Mouse (Mus musculus) B cell, adult (primary cell): ENCODE data around the gene Gm49321. TPM values are rescaled to one million over a fixed set of nuclear protein-coding genes. Genes with fewer than 3 reads are reported as not detected.

Source experiments
- total RNA-seq: library from RNA; stranded (reverse); gene quantifications from 4 replicates; pipeline ENCODE4 v1.2.4, GENCODE M21; 2023; ENCODE audit not compliant: inconsistent age

Gene Gm49321
- total RNA-seq = 5.7 to 12.7 TPM (median 6.8 TPM) in 4 replicates

DNA sequence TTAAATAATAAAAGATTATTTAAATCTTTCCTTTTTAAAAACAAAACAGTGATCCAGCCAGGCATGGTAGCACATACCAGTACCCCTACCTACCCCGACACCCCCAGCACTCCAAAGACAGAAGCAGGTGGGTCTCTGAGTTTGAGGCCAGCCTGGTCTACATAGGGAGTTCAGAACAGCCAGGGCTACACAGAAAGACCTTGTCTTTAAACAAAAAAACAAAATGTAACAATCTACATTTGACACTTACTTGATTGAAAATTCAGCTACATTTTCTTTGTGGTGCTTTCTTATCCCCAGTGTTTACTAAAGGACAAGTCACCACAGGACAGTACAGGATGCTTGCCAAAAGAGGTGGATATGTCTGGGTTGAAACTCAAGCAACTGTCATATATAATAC lies at the start of gene Gm49321:
Gene Gm49321 (plus strand): TSS at position 301 of the 400 bp plus-strand sequence.

DNA sequence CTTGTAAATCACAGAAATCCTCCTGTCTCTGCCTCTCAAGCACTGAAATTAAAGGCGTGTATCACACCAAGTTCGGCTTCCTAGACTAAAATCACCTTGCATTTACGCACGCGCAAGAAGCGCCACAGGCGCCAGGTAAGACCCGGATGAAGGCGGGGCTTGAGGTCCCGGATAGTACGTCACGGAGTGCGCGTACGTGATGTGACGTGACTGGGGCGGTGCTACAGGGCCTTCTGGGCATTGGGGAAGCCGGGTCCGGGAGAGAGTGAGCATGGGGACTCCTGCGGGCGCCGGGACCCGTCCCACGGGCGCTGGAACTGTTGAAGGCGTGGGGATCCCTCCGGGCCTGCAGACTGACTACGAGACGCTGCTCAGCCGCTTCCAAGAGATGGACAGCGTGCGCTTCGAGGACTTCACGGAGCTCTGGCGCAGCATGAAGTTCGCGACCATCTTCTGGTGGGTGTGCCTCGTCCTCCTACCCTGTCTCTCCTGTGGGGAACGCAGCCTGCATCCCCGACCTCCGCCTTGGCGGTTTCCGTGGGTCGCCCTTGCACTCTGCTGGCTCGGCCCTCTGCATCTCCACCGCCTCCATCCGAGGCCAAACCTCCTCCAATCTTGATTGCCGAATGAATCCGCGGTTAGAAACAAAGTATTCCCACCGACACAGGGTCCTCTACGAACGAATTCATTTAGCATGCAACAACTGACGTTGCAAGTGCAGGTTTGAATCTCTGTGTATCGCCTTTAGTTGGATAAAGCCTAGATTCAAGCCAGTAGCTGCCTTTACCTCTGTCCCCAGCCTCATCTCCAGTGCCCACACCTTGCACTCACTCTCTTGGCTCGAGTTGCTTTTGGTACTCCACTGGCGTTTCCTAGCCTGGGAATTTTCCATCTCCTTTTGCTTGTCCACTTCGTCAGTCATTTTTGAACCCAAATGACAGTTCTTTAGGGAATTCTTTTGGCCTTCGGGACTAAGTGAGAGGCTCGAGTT lies 27.1 kb downstream of the Gm49321 start, which contains the start of gene Snapc1:
Gene Snapc1 (plus strand): TSS at position 191 of the 991 bp plus-strand sequence.

DNA sequence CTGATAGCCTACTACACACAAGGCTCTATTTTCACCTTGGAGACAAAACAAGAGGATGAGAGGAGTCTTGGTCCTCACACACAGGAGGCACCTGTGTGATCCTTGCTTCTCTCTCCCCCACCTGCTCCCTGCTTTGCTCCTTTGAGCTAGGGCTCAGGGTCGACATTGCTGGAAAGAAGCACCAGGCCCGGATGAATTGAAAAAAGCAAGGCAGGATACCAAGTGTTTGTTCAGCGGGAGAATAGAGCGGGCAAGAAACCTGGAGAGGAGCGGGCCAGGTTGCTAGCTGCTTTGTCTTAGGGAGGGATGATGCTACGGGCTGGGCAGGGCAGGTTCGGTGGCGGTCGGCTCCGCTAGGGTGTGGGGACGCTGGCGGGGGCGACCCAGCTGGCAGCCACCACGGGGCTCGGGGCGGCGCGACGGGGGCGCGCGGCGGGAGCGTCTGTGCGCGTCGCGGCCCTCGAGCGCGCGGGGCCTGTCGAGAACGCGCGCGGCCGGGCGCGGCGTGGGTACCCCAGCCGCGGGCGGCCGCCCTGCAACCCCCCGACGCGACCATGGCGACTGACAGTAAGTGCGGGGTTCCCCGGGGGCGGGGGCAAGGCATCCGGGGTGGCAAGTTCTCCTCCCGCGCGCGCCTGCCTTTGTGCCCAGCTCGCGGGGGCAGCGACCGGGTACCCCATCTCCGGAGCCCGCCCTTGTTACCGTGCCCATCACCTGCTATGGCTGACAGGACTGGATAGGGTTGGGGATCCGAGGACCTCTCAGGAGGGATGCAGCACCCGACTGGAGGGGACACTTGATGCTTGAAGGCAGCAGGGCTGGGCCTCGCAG lies 60.1 kb downstream of the Gm49321 start, which contains the start of gene Syt16:
Gene Syt16 (plus strand): TSS at position 365 of the 831 bp plus-strand sequence.

Other genes with a start within 250 kb of the Gm49321 start
- gene Hif1a, start 36.3 kb upstream of the Gm49321 start, total RNA-seq = 78.0 to 84.6 TPM (median 81.5 TPM) in 4 replicates
- gene Snapc1, start 26.8 kb downstream of the Gm49321 start, total RNA-seq = 25.1 to 32.5 TPM (median 29.0 TPM) in 4 replicates
- not detected in 4 replicates for gene Syt16, start 60.0 kb downstream of the Gm49321 start, total RNA-seq